Mouse (Mus musculus) CD4-positive, CD25-positive, alpha-beta regulatory T cell, adult 2 months (primary cell): ENCODE results near the gene Sycp2.

Source experiments
- DNase-seq: peaks from one replicate; pipeline ENCODE4 v3.0.0-alpha.2; 2012; ENCODE audit warnings: low read depth, low spot score

Sycp2 gene

DNA sequence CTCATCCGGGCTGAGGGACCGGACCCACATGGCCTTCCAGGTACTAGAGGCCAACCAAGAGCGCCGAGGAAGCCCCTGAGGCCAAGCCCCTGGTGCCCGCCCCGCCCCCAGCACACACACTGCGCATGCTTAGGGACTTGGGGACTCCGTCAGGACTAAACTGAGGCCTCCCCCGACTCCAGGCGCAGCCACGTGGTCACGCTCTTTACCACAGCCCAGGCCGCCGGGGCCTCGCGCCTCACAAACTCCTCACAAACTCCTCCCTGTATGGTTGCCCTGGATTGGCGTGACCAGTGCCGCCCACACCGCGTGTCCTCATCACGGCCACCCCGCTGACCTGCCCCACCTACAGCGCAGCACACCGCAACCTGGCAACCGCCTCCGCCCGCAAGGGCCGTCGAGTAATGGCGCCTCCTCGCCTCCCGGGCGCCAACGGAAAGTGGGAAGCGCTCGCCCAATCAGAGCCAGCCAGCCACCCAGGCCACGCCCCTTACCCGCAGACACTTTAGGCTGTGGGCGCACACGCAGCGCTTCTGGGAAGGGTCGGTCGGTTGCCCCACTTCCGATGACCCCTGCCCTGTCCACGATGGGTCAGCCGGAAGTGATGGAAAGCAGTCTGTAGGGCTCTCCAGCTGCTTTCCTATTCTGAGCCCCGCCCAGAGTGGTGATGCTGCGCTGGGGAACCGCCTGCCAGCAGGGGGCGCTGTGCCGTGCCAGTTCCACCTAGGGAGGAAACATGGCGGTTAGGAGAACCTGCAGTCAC, at the start of gene Sycp2:
Gene Sycp2, minus strand, starts transcription at position 633 of the 763 bp plus-strand sequence.
- no peak for DNase-seq

DNA sequence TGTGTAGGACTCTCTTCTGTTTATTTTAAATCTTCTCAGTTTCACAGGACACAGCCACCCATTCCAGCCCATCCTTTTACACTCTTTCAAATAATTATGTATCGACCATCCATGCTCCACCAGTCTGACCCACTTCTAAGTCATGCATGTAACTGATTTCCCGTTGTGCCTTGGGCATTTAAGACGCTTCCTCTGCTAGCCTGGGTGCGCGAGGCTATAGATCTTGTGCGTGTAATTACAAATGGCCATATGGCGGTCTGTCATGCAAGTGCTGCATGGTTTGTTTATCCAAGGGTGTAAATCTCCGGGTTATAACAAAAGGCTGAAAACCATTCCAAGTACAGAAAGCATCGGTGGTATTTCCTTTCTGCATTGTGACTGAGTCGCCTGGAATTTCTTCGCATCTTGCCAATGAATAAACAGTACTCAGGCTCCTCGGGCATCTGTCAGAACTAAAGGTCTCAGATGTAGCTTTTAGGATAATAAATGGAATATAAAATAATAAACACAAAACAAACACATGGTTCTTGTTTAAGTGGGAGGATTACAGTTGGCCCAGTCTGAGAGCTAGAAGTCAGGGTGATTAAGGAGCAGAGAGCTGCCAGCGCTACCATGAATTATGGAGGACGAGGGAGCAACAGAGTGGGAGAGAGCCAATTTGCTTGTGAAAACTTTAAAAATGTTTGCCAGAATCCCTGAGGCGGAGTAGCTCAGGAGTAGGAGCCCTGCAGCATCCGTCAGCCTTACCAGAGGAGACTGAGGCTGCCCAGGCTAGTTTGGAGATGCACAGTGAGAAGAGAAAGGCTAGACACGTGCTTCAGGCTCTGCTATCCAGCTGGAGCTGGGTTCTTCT, 47.4 kb upstream of the Sycp2 start:
- no peak for DNase-seq

DNA sequence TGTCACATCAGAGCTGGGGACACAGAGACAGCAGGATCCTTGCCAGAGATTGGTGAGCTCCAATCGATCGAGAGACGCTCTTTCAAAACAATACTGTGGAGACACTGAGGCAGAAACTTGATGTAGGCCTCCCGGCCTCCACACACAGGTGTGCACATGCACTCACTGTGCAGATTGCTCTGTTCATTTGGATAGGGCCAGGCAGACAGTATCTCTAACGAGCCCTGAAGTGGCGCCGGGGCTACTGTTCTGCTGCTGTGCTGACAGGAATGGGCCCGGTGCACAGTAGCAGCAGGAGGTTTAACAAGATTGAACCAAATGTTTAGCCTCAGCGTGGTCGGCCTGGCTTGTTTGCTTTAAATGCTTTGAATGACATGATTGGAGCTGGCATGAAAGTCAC, 43.5 kb upstream of the Sycp2 start:
- no peak for DNase-seq

DNA sequence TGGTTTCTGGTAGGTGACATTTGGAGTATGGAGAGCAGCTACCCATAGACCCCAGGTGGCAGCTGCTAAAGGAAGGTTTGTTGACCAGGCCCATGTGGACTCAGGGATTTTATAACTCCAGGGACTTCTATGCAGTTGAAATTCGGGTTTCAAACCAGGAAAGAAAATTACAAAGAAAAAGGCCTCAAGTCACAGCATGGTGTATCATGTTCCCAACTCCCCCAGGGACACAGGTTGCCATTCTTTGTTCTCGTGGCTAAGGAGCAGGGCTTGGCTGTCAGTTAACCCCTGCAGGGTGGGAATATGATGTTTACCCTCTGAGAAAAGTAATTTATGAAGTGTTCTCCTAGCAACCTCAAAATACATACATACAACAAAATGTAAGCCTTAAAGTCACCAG, 42.8 kb upstream of the Sycp2 start:
- no peak for DNase-seq

DNA sequence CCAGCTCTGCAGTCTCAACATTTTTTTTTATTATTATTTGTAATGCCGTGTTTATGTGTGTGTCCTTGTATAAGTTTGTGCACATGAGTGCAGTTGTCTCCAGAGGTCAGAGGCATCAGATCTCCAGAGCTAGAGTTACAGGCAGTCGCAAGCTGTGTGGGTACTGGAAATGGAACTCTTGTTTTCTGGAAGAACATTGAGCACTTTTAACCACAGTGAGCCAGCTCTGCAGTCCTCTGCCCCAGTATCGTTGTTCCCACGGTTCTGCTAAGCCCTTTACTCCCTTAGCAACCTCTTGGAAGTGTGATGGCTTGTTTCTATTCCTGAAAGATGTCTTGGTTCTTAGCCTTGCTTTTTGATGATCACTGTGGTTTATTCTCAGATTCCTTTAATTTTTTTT, 41.9 kb upstream of the Sycp2 start:
- DNase-seq: no peak

DNA sequence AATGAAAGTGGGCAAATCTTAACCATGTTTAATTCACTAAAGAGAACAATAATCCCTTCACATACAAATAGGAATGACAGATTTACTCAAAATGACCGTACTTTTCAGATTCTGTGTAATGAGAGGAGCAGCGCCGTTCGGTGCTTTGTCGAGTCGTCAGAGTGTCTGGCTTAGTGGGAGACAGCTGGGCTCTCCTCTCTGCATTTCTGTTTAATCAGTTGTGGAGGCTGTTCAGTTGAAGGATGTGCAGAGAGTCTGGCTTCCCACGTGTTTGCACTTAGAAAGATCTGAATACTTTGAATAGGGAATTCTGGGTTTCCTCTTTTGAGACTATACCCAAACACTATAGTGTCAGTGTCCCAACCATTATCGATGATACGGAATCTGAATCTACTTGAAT, 29.8 kb upstream of the Sycp2 start:
- no peak for DNase-seq

DNA sequence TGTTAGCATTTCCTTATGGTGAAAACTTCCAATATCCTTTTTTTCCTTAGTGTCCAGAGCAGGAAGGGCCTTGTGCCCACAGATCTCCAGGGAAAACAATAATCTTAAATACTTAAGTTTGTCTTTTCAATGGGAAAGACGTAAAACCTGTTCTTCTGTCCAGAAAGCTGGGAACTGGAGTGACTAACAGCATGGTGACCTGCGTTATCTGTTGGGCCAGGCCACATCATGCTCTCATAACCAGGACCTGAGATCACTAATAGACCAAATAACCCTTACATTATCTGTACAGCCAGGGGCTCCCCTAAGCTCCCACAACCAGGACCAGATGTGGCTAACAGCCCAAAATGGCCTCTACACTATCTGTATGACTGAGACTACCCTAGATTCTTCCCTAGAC, 26.4 kb upstream of the Sycp2 start:
- DNase-seq: no peak

DNA sequence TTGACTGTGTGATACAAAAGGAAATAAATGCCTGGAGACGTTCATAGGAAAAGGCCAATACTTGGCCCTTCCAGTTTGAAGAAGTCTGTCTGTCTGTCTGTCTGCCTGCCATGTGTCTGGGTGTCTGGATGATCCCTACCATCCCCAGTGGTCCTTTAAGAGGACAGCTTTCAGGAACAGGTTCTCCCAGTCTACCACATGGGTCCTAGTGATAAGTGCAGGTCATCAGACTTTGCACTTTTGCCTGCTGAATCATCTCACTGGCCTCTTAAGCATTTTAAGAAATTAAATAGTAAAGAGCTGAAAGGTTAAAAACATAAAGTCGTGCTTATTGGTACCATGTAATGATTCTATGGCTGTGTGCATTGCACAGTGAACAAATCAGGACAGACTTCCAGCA, 26.0 kb upstream of the Sycp2 start:
- DNase-seq: no peak

DNA sequence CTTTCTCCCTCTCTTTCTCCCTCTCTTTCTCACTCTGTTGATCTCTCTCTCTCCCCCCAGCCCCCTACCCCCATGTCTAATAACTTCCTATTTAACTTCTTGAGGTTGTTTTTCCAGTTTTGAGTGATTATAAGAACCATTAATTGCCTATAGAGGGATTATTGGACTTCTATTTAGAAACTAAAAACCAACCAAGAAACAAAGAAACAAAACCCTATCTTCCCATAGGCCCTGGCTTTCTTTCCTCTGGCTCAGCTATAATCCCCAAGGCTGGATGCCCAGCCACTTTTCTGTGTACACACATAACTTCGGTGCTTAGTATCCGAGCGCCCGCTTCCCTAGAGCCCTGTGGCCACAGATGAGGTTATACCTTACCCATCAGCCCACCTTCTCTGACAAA, 22.7 kb upstream of the Sycp2 start, which contains the start of gene Cdh26:
Gene Cdh26, plus strand, starts transcription at position 301 of the 400 bp plus-strand sequence.
- no peak for DNase-seq

DNA sequence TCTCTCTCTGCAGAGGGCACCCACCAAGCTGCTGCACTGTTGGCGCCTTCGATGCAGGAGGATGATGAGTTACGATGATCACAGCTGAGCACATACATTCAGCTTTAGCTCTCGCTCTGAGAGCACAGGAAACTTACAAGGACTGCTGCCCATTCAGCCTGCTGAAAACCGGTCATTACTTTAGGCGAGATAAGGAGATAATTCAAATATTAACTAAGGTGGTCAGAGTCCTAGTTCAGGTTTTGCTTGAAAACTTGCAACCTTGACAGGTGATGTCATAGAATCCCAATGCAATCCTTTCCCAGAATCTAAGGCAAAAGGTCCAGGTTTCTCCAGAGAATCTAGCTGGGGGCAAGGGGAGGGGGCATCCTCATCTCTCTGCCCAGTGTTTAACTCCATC, 21.9 kb upstream of the Sycp2 start:
- DNase-seq: no peak

DNA sequence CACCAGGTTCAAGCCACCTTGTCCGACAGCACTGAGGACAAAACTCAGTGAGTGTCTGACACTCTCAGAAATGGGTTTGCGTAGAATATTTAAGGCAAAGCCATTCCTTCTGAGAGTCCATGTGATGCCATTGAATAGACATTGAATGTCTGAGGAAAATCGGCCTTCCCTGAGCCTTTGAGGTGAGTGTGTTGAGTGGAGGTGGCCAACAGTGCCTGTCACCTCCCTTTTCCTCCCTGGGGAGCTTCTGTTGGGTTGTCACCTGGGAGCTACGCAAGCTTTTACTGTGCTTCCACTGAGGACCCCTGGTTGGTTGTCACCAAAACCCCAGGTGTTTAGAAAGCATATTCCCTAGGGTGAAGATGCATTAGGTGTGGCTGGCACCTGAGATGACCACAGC, 21.2 kb upstream of the Sycp2 start:
- DNase-seq: no peak

DNA sequence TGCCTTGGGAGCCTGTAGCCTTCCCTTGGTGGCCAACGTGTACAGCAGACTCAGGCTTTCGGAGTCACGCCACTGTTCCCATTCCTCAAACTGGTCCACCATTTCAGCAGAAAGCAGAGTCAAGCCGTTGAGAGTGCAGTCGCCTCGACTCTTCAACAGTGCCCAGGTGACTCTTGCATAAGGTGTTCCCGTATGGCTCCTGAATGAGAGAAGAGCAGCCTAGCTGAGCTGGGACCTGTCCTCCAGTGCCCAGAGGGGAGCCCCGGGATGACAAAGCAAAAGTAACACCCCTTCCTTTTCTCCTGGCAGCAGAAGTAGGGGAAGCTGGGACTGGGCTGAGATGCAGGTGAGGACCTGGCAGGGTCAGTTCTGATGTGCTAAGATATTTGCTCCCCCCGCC, 20.7 kb upstream of the Sycp2 start:
- DNase-seq: no peak

DNA sequence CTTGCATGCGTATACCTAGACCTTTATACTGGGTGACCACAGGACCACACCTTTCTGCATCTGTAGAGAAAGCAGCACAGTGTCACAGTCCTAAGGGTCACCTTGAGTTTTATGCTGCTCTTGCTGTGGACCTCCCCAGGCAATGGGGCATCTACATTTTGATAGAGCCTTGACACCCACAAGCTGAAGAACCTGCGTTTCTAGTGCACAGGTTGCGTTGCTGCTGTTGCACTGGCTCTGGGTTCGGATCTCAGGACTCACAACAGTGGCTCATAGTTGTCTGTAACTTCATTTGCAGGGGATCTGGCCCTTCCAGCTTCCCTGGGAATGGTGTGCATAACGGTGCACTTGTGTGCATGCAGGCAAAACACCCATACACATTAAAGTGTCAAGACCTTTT, 19.7 kb upstream of the Sycp2 start:
- DNase-seq: no peak

DNA sequence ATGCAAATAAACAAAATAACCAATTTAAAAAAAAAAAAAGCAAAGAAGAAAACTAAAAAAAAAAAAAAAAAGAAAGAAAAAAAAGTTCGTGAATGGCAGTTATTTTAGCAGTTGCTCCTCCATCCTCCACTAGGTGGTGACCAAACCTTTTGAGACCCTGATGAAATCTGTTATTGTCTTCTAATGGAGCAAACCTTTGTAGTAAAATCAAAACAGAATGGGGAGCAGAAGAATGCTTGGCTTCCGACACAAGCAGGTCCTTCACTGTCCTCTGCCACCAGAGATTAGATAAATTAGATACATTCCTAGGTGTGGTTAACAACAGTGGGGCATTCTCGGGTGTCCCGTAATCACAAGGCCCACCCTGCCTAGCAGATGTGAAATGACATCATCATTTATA, 18.7 kb upstream of the Sycp2 start:
- no peak for DNase-seq

DNA sequence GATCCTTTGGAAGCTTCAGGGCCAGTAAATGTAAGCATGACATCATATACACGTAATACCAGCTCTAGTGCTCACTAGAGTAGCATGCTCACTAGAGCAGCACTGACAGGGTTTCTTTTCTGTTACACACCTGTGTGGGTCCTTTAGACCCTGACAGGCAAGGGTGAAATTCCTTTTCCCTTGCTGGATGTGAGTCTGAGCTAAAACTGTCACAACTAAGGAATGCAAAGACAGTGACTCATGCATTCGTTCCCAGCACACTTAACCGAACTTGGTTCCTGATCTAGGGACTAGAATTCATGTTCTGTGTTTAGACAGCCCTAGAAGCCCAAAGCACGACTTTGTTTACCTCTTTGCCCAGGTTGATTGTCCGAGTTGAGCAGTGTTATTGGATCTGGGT, 15.7 kb upstream of the Sycp2 start:
- no peak for DNase-seq

DNA sequence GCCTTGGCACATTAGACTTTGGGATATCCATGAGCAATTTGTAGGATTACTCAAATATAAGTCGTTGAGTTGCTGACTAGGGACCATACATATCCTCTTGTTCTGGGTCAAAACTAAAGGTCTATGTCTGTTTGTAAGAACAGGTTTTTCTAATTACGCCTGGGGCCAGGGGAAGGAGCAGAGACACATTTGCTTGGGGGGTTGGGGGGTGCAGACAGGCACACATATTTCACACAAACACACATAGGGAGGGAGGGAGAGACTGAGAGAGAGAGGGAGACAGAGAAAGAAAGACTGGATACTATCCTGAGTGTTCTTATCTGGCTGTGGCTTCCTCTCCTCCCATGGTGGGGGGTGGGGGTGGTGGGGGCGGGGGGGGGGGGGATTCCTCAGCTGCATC, 14.7 kb upstream of the Sycp2 start:
- no peak for DNase-seq

DNA sequence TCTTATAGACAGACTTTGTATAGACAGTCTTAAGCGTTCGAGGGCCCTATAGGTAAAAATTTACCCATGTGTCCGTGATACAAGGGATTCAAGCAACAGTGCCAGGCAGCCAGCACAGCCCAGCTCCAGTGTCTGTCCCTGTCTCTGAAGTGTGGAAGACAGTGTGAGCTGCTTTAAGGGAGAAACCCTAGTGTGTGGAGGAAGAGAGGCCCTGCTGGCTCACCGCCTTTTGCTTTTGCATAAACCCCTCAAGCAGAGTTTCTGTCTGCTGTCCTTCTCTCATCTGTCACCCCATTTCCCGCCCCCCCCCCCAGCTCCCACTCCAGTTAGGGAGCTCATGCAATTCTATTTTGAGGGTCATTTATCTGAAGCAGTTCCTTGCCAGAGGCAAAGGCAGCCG, 14.1 kb upstream of the Sycp2 start:
- no peak for DNase-seq

DNA sequence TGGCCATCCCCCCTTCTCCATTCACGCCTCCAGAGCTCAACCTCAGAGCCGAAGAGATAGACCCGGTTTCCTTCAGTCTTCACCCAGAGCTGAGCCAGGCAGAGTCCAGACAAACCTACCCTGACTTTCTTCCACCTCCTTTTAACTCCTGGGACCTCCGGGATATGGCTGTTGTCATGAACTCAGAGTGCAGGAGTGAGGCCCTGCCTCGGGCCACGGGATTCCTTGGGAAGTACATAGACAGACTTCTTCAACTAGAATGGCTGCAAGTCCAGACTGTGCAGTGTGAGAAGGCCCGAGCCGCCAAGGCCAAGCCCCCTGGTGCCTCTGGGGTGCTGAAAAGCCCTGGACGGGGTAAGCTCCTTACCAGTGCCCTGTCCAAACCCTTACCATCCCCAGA, 13.1 kb upstream of the Sycp2 start:
- DNase-seq: no peak

DNA sequence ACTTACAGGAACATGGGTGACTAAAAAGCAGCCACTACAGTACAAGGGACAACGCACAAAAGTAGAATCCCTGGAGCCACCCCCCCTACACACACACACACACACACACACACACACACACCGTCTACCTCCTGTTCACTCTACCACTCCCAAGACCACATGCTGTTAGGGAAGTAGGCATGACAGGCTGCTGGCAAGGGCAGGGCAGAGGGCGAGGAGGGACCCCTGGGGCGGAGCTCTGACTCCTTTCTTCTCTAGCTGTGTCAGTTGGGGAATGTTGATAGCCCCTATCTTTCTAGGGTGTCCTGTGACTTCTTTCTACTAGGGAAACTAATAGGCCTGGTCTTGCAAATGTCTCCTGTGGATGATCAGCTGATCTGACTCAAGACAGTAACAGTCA, 9.5 kb upstream of the Sycp2 start:
- DNase-seq: no peak

DNA sequence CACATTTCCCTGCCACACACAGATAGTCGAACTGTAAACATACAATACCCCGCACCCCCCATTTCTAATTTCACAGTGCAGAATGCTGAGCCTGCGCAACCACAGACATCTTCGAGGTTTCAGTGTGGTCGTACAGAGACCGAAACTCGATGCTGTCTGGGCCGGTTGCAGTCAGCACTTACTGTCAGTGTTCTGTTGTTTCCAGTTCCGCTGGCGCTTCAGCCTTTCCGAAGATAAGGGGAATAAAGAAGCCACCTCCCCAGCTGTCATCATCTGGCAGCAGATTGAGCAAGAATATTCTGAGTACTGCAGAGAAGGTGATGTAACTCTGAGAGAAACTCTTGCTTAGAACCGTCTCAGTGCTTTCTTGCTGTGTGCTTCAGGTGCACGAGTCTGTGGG, 8.9 kb upstream of the Sycp2 start:
- DNase-seq: no peak

DNA sequence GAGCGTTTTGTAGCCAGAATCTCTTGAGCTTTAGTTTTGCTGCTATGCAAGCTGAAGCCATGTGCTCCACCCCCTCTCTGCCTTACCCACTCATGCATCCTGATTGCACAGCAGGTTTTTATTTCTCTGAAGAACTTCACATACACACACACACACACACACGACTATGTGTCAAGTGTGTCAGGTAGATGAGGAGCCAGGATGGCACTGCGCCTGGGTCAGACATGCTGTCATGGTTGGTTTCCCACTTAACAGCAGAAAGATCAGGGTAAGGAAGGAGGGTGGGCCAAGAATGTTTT, 7.6 kb upstream of the Sycp2 start:
- no peak for DNase-seq

DNA sequence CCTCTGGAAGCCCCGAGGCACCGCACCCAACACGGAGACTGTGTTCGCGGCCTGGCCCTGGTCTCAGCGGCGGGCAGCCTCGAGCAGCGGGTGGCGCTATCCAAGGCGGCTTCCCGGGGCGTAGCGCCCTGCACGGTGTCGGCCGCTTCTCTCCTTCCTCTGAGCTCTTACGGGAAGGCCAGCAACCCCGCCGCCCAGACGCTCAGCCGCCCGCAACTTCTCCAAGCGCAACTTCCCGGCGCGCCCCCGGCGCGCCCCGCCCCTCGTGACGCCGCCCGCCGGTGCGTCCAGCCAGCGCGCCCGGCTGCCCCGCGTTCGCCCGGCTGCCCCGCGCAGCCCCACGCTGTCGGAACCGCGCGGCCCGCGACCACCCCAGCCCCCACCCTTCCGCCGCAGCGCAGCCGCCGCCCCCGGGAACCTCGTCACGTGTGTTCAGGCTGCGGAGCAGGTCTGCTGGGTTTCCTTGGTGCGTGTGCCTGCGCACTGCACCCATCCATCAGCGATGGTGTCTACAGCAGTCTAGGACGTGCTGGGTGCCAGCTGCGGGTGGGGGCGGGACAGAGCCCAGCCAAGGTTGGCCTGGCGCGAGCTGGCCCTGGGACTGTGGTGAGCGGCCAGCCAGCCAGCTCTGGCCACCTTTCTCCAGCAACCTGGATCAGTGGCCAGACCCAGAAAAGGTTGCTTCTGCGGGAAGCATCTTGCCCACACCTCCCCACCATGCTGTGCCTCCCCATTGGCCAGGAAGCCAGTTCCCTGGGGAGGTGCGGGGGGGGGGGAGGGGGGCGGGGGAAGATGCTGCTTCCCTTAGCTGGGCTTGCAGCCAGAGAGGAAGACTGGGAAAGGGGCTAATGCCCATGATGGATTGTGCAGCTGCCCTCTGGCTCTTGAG, 7.0 kb upstream of the Sycp2 start, which contains the start of the genes Ppp1r3d and Fam217b:
Gene Ppp1r3d, minus strand, starts transcription at position 212 of the 889 bp plus-strand sequence.
Gene Fam217b, plus strand, starts transcription at position 264 of the 889 bp plus-strand sequence.
- DNase-seq: peak; percentile 5
